Comparison of ENCODE assay signal across 26 mouse cellular contexts in the genomic region with DNA sequence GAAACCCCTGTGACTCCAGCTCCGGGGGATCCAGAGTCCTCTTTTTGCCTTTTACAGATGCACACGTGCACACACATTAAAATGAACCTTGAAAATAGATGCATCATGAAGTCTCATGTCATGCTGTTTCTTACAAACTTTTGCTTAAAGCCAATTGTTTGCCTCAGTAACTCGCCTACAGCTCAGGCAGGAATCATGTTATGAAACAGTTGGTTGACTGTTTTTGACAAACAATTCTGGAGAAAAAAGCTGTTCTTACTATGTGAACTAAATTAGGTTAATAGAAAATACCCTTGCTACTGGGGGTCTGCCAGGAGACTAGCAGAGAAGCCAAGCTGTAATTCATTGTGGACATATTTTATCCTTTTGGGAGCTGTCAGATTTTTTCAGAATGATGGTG.
"Had no signal": no experiment of that assay in that cellular context is flagged by ENCODE, and none has a peak within 500 bp of the region (broad histone marks: within the 10 kb centered on the region; RNA-seq: fewer than 3 reads in every experiment).

No protein-coding gene starts in this region.

- H3K36me3 ChIP-seq: heart, embryonic 13.5 days; heart, embryonic 15.5 days; hindbrain, embryonic 10.5 days; hindbrain, embryonic 12.5 days; intestine, embryonic 15.5 days; limb, embryonic 10.5 days; limb, embryonic 12.5 days had no signal

- ATAC-seq: hindbrain, embryonic 16.5 days; inflammation-experienced regulatory T-cells, adult 6 months; intestine, embryonic 15.5 days; intestine, postnatal 0 days had no signal

- H3K27ac ChIP-seq: heart, adult 2 months; heart, embryonic 13.5 days; heart, embryonic 15.5 days; hindbrain, embryonic 10.5 days; hindbrain, embryonic 12.5 days; hindbrain, embryonic 14.5 days; intestine, embryonic 15.5 days; layer of hippocampus, adult 2 months; left cerebral cortex, adult 2 months; limb, embryonic 10.5 days; limb, embryonic 12.5 days had no signal

- H3K4me1 ChIP-seq: heart, embryonic 13.5 days; heart, embryonic 15.5 days; intestine, embryonic 15.5 days; limb, embryonic 10.5 days; limb, embryonic 12.5 days had no signal

- H3K9ac ChIP-seq: heart, embryonic 13.5 days; heart, embryonic 15.5 days; hindbrain, embryonic 12.5 days; hindbrain, embryonic 14.5 days; intestine, embryonic 15.5 days; limb, embryonic 12.5 days had no signal

- DNase-seq: gastrocnemius, postnatal 14 days; gastrocnemius, postnatal 36 days; heart, adult 11 months; heart, adult 2 months; heart, postnatal 14 days; heart, postnatal 4 days; kidney, adult 18-20 months; kidney, adult 8-10 months; kidney, postnatal 10 days; kidney, postnatal 25 days; kidney, postnatal 4 days; liver had no signal

- H3K27me3 ChIP-seq: heart, embryonic 13.5 days; heart, embryonic 15.5 days; hindbrain, embryonic 12.5 days; intestine, embryonic 15.5 days; limb, embryonic 12.5 days had no signal

- H3K4me2 ChIP-seq: heart, embryonic 11.5 days; heart, embryonic 13.5 days; heart, embryonic 15.5 days; hindbrain, embryonic 12.5 days; hindbrain, embryonic 14.5 days; intestine, embryonic 15.5 days; limb, embryonic 12.5 days had no signal

- H3K9me3 ChIP-seq: heart, embryonic 13.5 days; heart, embryonic 15.5 days; hindbrain, embryonic 10.5 days; hindbrain, embryonic 12.5 days; intestine, embryonic 15.5 days; limb, embryonic 10.5 days; limb, embryonic 12.5 days had no signal

- H3K4me3 ChIP-seq: heart, adult 2 months; heart, embryonic 13.5 days; heart, embryonic 15.5 days; hindbrain, embryonic 10.5 days; hindbrain, embryonic 12.5 days; intestine, embryonic 15.5 days; layer of hippocampus, adult 2 months; left cerebral cortex, adult 2 months; limb, embryonic 10.5 days; limb, embryonic 12.5 days had no signal
